Comparison of ENCODE assay signal across 16 mouse cellular contexts in the genomic region with DNA sequence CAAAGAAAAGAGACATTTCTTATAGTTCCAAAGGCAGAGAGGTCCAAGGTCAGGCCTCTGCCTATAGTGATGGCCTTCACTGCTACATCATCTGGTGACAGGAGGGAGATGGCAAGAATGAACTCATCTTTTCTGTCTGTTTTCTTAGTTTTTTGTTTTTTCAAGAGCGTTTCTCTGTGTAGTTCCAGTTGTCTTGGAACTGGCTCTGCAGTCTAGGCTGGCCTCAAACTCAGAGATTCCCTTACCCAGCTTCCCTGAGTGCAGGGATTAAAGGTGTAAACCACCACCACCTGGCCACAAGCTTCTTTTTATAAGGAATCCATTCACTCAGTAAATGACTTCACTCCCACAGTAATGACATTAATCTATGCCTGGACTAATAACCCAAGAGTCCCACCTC.
"Had no signal": no experiment of that assay in that cellular context is flagged by ENCODE, and none has a peak within 500 bp of the region (broad histone marks: within the 10 kb centered on the region; RNA-seq: fewer than 3 reads in every experiment).

No protein-coding gene starts in this region.

- H3K36me3 ChIP-seq: neural tube, embryonic 13.5 days; neural tube, embryonic 15.5 days; stomach, embryonic 15.5 days had no signal

- H3K27ac ChIP-seq: neural tube, embryonic 13.5 days; neural tube, embryonic 15.5 days; stomach, embryonic 15.5 days; stomach, postnatal 0 days had no signal

- H3K4me3 ChIP-seq: neural tube, embryonic 13.5 days; neural tube, embryonic 15.5 days; stomach, embryonic 15.5 days had no signal

- H3K4me1 ChIP-seq: neural tube, embryonic 15.5 days; stomach, embryonic 15.5 days had no signal

- H3K27me3 ChIP-seq: neural tube, embryonic 13.5 days; neural tube, embryonic 15.5 days; stomach, embryonic 15.5 days had no signal

- H3K9me3 ChIP-seq: neural tube, embryonic 13.5 days; neural tube, embryonic 15.5 days; stomach, embryonic 15.5 days had no signal

- H3K4me2 ChIP-seq: neural tube, embryonic 13.5 days; neural tube, embryonic 15.5 days; stomach, embryonic 15.5 days had no signal

- H3K9ac ChIP-seq: neural tube, embryonic 13.5 days; neural tube, embryonic 15.5 days; stomach, embryonic 15.5 days had no signal

- DNase-seq: retina, postnatal 1 day; right cerebral cortex, adult 18-20 months; right cerebral cortex, postnatal 14 days; right cerebral cortex, postnatal 25 days; right cerebral cortex, postnatal 4 days; spleen, adult 18-20 months; thymus, adult 18-20 months; thymus, adult 2 months; thymus, postnatal 14 days; thymus, postnatal 25 days; thymus, postnatal 36 days; thymus, postnatal 4 days had no signal
